Mouse (Mus musculus) liver, postnatal 0 days (tissue): ENCODE results near the gene Tbc1d24.

ENCODE experiments used
- CTCF ChIP-seq: sonication (generic); IDR thresholded peaks from 2 replicates; pipeline ENCODE4 v1.5.1; 2016; ENCODE audit warnings: antibody characterized with exemption, low read depth
- EP300 ChIP-seq: IDR thresholded peaks from 2 replicates; pipeline ENCODE4 v1.6.1; 2016; ENCODE audit warnings: antibody characterized with exemption, low read depth, mild to moderate bottlenecking

DNA sequence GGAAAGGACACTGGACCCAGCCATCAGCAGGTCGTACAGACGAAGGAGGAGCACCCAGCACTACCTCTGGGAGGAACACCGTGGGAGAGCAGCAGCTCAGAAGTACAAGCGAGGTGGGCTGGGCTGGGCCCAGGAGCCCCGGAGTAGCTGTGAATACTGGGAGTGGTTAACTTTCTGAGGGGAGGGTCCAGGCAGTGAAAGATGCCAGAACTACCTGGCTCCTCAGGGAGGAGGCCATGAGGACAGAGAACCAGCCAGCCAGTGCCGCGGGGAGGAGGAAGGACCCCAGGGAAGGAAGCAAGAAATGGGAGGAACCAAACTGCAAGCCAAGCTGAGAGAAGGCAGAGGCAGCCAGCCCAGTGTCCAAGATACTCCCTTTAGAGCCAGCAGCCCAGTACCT lies 22.6 kb upstream of the Tbc1d24 start:
- TF ChIP-seq CTCF: no peak
- no peak for TF ChIP-seq EP300
